Mouse (Mus musculus): ENCODE results near the gene Dhx40. TPM values are rescaled to one million over a fixed set of nuclear protein-coding genes. Genes with fewer than 3 reads are reported as not detected.
"Not testable (repeated sequence)": the region's sequence is repeated elsewhere in the genome, so short reads cannot be mapped to it uniquely, and the experiment has no call there.

Dhx40 gene
- total RNA-seq, 4 experiments from 2014 or later = 20.0 to 23.2 (median 20.8) TPM

- DNase-seq (ENCODE audit: low spot score in 2 of 2) = peak; percentile 15 to 64
These were observed 51.1 kb downstream of the Dhx40 start for GRCm38 (mm10) chr11:86756156-86757141.

GRCm38 (mm10) chr11:86752404-86752803 is 55.1 kb downstream of the Dhx40 start:
- DNase-seq (ENCODE audit: low spot score in 2 of 2) = no peak

GRCm38 (mm10) chr11:86751010-86751409 is 56.5 kb downstream of the Dhx40 start:
- no peak for DNase-seq (ENCODE audit: low spot score in 2 of 2)

DNA sequence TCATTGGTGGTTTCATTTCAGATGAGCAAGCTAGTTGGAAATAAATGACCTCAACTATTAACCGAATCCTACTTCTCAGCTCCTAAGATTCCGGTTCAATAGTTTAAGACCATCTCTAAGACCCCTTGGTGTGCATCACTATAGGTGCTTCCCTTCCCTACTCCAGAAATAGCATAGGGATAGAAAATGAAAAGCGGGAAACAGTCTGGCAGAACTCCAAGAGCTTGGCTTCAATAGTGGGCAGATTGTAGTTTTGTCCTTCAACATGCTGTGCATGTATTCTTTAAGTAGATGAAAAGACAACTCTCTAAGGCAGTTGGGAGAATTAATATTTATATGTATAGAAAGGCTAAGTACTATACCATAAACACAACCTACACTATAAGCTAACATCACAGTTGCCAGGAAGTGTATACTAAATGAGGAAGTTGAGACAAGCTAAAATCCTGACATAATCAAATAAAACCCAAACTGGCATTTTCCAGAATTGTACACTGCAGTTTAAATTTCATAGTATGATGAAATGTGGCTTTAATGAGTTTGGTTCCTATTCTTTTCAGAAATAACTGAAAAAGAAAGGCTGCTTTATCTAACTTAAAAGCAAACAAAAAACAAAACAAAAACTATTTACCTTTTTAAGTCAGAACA is 57.6 kb downstream of the Dhx40 start:
- no peak for DNase-seq (ENCODE audit: low spot score in 2 of 2)

GRCm38 (mm10) chr11:86745634-86746404 is 61.7 kb downstream of the Dhx40 start:
- no peak for DNase-seq (ENCODE audit: low spot score in 2 of 2)

DNA sequence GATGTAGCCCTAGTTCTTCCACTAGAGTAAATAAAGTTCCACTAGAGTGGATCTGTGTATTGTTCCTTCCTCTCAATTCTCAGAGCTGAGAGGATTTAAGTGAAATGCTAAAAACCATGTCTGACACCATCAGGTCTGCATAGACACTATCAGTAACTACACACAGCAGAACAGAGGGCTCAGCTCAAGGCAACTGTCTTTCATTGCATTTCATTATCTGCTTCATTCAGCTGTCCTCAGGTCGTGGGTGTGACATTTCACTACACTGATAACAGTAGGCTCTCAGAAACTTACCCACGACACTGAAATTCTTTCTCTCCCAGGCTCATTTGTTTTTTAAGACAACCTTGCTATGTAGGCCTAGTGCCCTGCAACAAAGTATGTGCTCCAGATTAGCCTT is 64.9 kb downstream of the Dhx40 start:
- no peak for DNase-seq (ENCODE audit: low spot score in 2 of 2)

- DNase-seq (ENCODE audit: low spot score in 2 of 2) = no peak
These were observed 66.0 kb downstream of the Dhx40 start for GRCm38 (mm10) chr11:86741505-86741904.

GRCm38 (mm10) chr11:86739470-86739869 is 68.1 kb downstream of the Dhx40 start:
- DNase-seq (ENCODE audit: low spot score in 2 of 2) = no peak

GRCm38 (mm10) chr11:86738956-86739355 is 68.6 kb downstream of the Dhx40 start:
- DNase-seq (ENCODE audit: low spot score in 2 of 2) = no peak

GRCm38 (mm10) chr11:86738308-86738707 is 69.2 kb downstream of the Dhx40 start:
- DNase-seq (ENCODE audit: low spot score in 2 of 2) = not testable (repeated sequence)

DNA sequence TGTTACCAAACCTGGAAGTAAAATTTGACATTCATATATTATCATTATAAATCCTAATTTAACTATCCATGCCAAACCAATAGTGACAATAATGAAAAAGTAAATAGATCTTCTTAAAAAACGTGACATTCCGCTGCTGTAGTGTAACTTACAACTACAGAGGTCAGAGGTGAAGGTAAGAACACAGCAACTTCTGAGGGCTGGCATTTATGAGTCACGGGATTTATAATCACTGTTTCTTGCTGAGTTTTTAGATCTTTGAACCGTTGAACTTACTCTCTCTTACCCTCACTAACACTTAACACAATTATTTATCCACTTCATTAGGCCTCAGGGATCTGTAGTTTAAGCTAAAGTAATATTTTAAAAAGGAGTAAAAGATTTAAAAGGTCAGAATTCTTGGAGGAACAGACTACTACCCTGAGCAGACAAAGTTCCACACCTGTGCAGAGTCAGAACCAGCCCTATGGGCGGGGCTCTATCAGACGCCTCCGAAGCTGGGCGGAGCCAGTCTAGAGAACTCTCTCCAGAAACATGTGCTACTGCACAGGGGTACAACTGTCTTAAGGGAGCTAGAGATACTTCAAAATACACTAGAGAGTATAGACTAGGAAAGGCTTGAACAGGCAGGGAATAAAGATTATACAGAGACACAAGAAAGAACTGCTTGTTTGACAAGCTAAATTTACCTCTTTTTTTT is 70.1 kb downstream of the Dhx40 start:
- no peak for DNase-seq (ENCODE audit: low spot score in 2 of 2)

DNA sequence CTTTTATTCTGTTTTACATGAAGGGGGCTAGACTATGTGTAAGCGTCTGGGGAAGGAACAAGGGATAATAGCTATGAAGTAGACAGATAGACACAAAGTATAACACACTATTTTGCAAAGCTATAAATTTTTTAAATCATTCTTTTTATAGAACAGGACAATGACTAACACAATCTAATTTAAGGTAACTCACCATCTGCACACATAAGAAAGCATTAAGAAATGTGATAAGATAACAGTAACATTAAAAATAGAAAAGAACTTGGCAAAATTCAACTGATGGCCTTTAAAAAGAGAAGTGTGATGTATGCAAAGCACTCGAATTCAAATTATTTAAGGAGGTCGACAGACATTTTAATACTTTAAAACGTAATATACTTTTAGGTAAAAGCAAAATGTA is 72.6 kb downstream of the Dhx40 start:
- no peak for DNase-seq (ENCODE audit: low spot score in 2 of 2)

DNA sequence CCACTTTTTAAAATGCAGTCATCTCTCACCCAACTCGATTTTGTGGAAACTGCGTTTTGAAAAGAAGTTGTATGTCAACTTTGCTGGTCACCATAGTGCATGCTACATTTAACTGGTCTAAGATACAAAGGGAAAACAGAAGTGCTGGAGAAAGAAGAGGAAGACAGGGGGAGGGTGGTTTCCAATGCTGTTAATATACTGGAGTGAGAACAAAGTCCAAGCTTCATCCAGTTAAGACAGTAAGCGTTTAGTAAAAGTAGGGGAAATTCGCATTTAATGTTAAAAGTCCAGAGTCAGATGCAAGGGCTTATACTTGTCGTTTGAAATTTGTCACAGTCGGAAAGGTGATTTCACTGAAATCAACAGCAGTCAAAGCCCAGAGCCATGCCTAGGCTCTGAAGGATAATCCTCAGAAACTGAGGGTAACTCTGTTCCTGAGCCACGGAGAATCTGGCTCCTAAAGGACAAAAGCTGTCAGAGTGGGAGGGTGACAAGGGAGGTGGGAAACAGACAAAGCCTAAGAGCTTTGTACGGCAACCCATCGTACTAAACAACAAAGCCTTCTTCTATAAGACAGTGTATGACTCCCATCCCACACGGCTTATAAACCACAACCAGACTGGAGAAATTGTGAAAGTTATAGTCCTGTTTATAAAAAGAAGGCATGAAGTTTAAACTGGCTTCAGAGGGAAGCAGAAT is 73.2 kb downstream of the Dhx40 start:
- no peak for DNase-seq (ENCODE audit: low spot score in 2 of 2)

DNA sequence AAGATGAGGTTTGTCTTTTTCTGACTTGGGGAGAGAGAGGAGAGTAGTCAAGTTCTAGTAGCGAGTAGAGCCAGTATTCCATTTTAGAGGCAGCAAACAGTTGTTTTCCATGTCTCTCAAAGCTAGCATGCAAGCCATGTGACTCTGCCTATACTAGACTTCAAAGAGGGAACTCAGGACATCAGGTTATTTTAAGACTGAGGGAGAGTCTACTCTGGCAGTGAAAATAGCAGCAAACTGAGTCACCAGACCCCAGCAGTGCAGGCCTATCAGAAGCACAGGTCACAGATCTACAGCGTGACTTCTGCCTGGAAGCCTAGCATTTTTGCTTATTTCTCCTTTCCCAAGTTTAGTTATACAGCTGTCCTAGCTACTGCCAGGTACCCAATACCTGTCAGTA is 76.1 kb downstream of the Dhx40 start:
- peak in 1 of 2 experiments; percentile 24 for DNase-seq (ENCODE audit: low spot score in 2 of 2)

DNA sequence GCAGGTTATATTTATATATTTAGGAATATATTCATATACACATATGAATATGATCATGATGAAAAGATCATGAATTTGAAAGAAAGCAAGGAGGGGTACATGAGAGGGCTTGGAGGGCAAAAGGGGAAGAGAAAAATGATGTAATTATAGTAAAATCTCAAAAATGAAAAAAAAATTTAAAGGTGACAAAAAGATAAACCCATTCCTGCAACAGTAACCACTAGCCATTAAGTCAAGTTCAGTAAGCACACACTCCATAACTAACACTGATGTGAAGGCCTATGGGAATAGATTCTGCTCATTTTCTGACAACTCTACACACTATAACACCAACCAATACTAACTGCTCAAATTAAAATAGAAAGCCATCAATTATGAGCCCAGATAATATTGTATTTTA is 81.9 kb downstream of the Dhx40 start:
- no peak for DNase-seq (ENCODE audit: low spot score in 2 of 2)

DNA sequence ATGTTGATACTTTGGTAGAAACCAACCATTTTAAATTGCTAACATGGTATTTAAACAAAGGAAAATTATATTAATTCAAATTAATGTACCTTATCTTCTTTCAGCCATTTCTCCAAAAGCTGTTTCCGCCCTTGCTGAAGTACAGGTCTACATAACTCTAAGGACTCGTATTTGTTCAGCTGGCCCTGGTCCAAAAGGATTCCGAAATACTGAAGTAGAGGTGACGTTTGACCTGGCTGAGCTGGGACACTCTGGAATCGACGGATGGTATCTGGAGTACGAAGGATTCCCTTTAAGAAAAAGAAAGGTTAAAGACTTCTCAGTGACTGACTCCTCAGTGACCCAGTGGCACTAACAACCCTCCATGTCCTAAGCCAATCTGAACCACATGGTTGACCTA is 82.6 kb downstream of the Dhx40 start:
- no peak for DNase-seq (ENCODE audit: low spot score in 2 of 2)

DNA sequence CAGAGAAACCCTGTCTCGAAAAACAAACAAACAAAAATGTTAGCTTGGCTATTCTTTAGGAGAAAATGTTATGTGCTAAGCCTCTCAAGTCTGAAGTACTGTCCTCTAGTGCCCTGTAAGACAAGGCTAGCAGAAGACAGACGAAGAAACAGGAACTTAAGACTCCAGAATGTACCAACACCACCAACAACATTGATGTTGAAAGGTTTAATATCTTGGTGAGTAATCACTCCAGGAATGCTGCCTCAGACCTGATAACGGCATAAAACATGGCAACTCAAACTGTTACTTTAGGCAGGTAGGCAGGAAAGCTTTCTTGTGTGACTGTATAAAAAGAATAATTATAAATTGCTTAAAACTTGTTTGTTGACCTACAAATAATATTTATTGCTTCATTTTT is 83.5 kb downstream of the Dhx40 start:
- no peak for DNase-seq (ENCODE audit: low spot score in 2 of 2)

GRCm38 (mm10) chr11:86719390-86719789 is 88.2 kb downstream of the Dhx40 start:
- no peak for DNase-seq (ENCODE audit: low spot score in 2 of 2)

Data from left cerebral cortex, adult 8-10 months (tissue).